Mouse (Mus musculus): ENCODE results near the gene Coro7. TPM values are rescaled to one million over a fixed set of nuclear protein-coding genes. Genes with fewer than 3 reads are reported as not detected.
A peak's percentile ranks its signal among the peaks of the same experiment; 100 is the strongest.

The Coro7 gene
- polyA plus RNA-seq, 1 experiment from 2014 or later, result 7.0 TPM

- H3K36me3 ChIP-seq, result peaks cover 52% of the 10 kb centered on the region
- H3K4me1 ChIP-seq (replicated peaks), result peaks cover 11% of the 10 kb centered on the region
- no peak overlapping the region for H3K27ac ChIP-seq
- ATAC-seq (ENCODE audit: low read depth), result no peak
- no peak overlapping the region for H3K4me3 ChIP-seq (replicated peaks)
- 83% methylated on average over 7 of the region's 7 CpGs for WGBS (ENCODE audit: insufficient replicate concordance)
- H3K27me3 ChIP-seq, result no peaks in the 10 kb centered on the region
- no peaks in the 10 kb centered on the region for H3K9me3 ChIP-seq (replicated peaks)
- no peak for DNase-seq
- H3K9ac ChIP-seq, result no peak overlapping the region
- no peak overlapping the region for H3K4me2 ChIP-seq
Observed at GRCm38 (mm10) chr16:4611676-4612075, 67.9 kb downstream of the Coro7 start.

GRCm38 (mm10) chr16:4611193-4611592 is 68.4 kb downstream of the Coro7 start:
- DNase-seq (no peak), ATAC-seq (ENCODE audit: low read depth) (no peak)
- Histone ChIP-seq H3K27ac (no peak overlapping the region), H3K4me1 (replicated peaks) (peaks cover 15% of the 10 kb centered on the region), H3K27me3 (no peaks in the 10 kb centered on the region), H3K4me3 (replicated peaks) (no peak overlapping the region), H3K9ac (no peak overlapping the region), H3K4me2 (no peak overlapping the region), H3K9me3 (replicated peaks) (no peaks in the 10 kb centered on the region), H3K36me3 (peaks cover 48% of the 10 kb centered on the region)
- 74% methylated on average over 5 of the region's 5 CpGs for WGBS (ENCODE audit: insufficient replicate concordance)

- no peak for DNase-seq
- no peak overlapping the region for H3K9ac ChIP-seq
- H3K4me2 ChIP-seq, result no peak overlapping the region
- ATAC-seq (ENCODE audit: low read depth), result no peak
- no peak overlapping the region for H3K4me3 ChIP-seq (replicated peaks)
- peaks cover 24% of the 10 kb centered on the region for H3K36me3 ChIP-seq
- no peaks in the 10 kb centered on the region for H3K9me3 ChIP-seq (replicated peaks)
- 80% methylated on average over 19 of the region's 19 CpGs for WGBS (ENCODE audit: insufficient replicate concordance)
- no peak overlapping the region for H3K27ac ChIP-seq
- peaks cover 41% of the 10 kb centered on the region for H3K4me1 ChIP-seq (replicated peaks)
- no peaks in the 10 kb centered on the region for H3K27me3 ChIP-seq
Observed at GRCm38 (mm10) chr16:4608532-4609059, 71.0 kb downstream of the Coro7 start.

GRCm38 (mm10) chr16:4607818-4608531 is 71.6 kb downstream of the Coro7 start:
- Histone ChIP-seq H3K4me2 (no peak overlapping the region), H3K9me3 (replicated peaks) (no peaks in the 10 kb centered on the region), H3K9ac (no peak overlapping the region), H3K27me3 (no peaks in the 10 kb centered on the region), H3K4me3 (replicated peaks) (no peak overlapping the region), H3K27ac (no peak overlapping the region), H3K4me1 (replicated peaks) (peaks cover 48% of the 10 kb centered on the region), H3K36me3 (peaks cover 20% of the 10 kb centered on the region)
- peak; percentile 24; the same call in 1 of the 2 replicates for ATAC-seq (ENCODE audit: low read depth)
- DNase-seq, result peak; percentile 63
- WGBS (ENCODE audit: insufficient replicate concordance), result 45% methylated on average over 9 of the region's 9 CpGs

- H3K4me2 ChIP-seq, result no peak overlapping the region
- H3K9me3 ChIP-seq (replicated peaks), result no peaks in the 10 kb centered on the region
- H3K4me1 ChIP-seq (replicated peaks), result peaks cover 61% of the 10 kb centered on the region
- H3K27ac ChIP-seq, result 0 out of 2 replicates have a peak overlapping the region, but pooled peaks have one; percentile 6
- H3K36me3 ChIP-seq, result peaks cover 11% of the 10 kb centered on the region
- ATAC-seq (ENCODE audit: low read depth), result no peak
- 20% methylated on average over 5 of the region's 5 CpGs for whole genome bisulfite sequencing (ENCODE audit: insufficient replicate concordance)
- H3K4me3 ChIP-seq (replicated peaks), result no peak overlapping the region
- H3K27me3 ChIP-seq, result no peaks in the 10 kb centered on the region
- H3K9ac ChIP-seq, result no peak overlapping the region
- DNase-seq, result no peak
Observed at GRCm38 (mm10) chr16:4606431-4607084, 73.0 kb downstream of the Coro7 start.

- ATAC-seq (ENCODE audit: low read depth), result no peak
- Histone ChIP-seq H3K4me3 (replicated peaks) (no peak overlapping the region), H3K9me3 (replicated peaks) (no peaks in the 10 kb centered on the region), H3K27me3 (no peaks in the 10 kb centered on the region), H3K36me3 (peaks cover 6% of the 10 kb centered on the region; the same call in 1 of the 2 replicates), H3K4me2 (no peak overlapping the region), H3K4me1 (replicated peaks) (peaks cover 70% of the 10 kb centered on the region), H3K9ac (no peak overlapping the region), H3K27ac (no peak overlapping the region)
- 64% methylated on average over 13 of the region's 13 CpGs for WGBS (ENCODE audit: insufficient replicate concordance)
- DNase-seq, result no peak
Observed at GRCm38 (mm10) chr16:4605514-4606131, 74.0 kb downstream of the Coro7 start.

- WGBS (ENCODE audit: insufficient replicate concordance), result 76% methylated on average over 11 of the region's 11 CpGs
Observed at GRCm38 (mm10) chr16:4604293-4604837, 75.2 kb downstream of the Coro7 start.

GRCm38 (mm10) chr16:4603453-4603837 is 76.1 kb downstream of the Coro7 start:
- H3K9ac ChIP-seq, result no peak overlapping the region
- H3K27ac ChIP-seq, result peak overlapping the region; percentile 61
- DNase-seq (no peak), ATAC-seq (ENCODE audit: low read depth) (no peak)
- 67% methylated on average over 1 of the region's 1 CpGs for WGBS (ENCODE audit: insufficient replicate concordance)
- H3K36me3 ChIP-seq, result no peaks in the 10 kb centered on the region
- no peak overlapping the region for H3K4me2 ChIP-seq
- peaks cover 83% of the 10 kb centered on the region for H3K4me1 ChIP-seq (replicated peaks)
- H3K9me3 ChIP-seq (replicated peaks), result no peaks in the 10 kb centered on the region
- H3K4me3 ChIP-seq (replicated peaks), result no peak overlapping the region
- no peaks in the 10 kb centered on the region for H3K27me3 ChIP-seq

More at GRCm38 (mm10) chr16:4604293-4604837, 75.2 kb downstream of the Coro7 start:
- DNase-seq (no peak), ATAC-seq (ENCODE audit: low read depth) (no peak)
- Histone ChIP-seq H3K4me3 (replicated peaks) (no peak overlapping the region), H3K4me1 (replicated peaks) (peaks cover 76% of the 10 kb centered on the region), H3K27me3 (no peaks in the 10 kb centered on the region), H3K36me3 (peaks cover 6% of the 10 kb centered on the region; the same call in 1 of the 2 replicates), H3K9me3 (replicated peaks) (no peaks in the 10 kb centered on the region), H3K27ac (0 out of 2 replicates have a peak overlapping the region, but pooled peaks have one; percentile 14), H3K9ac (no peak overlapping the region), H3K4me2 (no peak overlapping the region)

- Histone ChIP-seq H3K4me1 (replicated peaks) (peaks cover 89% of the 10 kb centered on the region), H3K27me3 (peaks cover 1% of the 10 kb centered on the region; the same call in 1 of the 2 replicates), H3K9ac (no peak overlapping the region)
Observed at GRCm38 (mm10) chr16:4602766-4603452, 76.7 kb downstream of the Coro7 start.

GRCm38 (mm10) chr16:4602189-4602588 is 77.4 kb downstream of the Coro7 start:
- Histone ChIP-seq H3K27me3 (peaks cover 8% of the 10 kb centered on the region), H3K36me3 (no peaks in the 10 kb centered on the region), H3K9me3 (replicated peaks) (no peaks in the 10 kb centered on the region), H3K27ac (peak overlapping the region; percentile 61), H3K4me2 (no peak overlapping the region), H3K9ac (no peak overlapping the region), H3K4me3 (replicated peaks) (no peak overlapping the region), H3K4me1 (replicated peaks) (peaks cover 88% of the 10 kb centered on the region)
- DNase-seq (no peak), ATAC-seq (ENCODE audit: low read depth) (peak; percentile 24)
- 42% methylated on average over 3 of the region's 3 CpGs for WGBS (ENCODE audit: insufficient replicate concordance)

More at GRCm38 (mm10) chr16:4602766-4603452, 76.7 kb downstream of the Coro7 start:
- 58% methylated on average over 7 of the region's 7 CpGs for WGBS (ENCODE audit: insufficient replicate concordance)
- Histone ChIP-seq H3K27ac (peak overlapping the region; percentile 61), H3K4me2 (no peak overlapping the region), H3K9me3 (replicated peaks) (no peaks in the 10 kb centered on the region), H3K4me3 (replicated peaks) (no peak overlapping the region), H3K36me3 (no peaks in the 10 kb centered on the region)
- no peak for DNase-seq
- no peak for ATAC-seq (ENCODE audit: low read depth)

Data from liver, embryonic 13.5 days (tissue).